Mouse (Mus musculus): ENCODE data around the gene Car11. TPM values are rescaled to one million over a fixed set of nuclear protein-coding genes. Genes with fewer than 3 reads are reported as not detected.

The Car11 gene
- total RNA-seq, 2 experiments from 2014 or later = 184 to 211 TPM

DNA sequence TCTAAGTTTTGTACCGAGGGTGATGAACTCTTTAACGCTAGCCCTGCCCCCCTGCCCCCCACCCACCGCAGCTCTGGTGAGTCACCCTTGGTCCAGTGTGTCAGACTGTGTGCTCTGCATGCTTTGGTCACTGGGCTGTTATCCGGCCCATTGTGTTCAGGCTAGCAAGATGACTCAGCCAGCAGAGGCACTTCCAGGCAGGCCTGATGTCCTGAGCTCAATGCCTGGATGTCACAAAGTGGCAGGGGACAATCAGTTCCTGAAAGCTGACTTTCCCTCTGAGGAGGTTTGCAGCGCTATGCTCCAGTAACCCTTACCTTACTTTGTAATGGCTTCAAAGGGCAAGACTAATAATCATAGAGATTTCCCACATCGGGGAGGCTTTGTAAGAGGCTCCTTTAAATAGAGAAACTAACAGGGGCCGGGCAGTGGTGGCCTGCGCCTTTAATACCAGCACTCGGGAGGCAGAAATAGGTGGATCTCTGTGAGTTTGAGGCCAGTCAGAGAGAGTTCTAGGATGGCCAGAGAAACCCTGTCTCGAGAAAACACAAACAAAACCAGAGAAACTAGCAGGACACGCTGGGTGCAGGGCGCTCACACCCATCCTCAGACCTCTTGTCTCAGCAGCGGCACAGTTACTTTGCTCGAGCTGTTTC lies 19.5 kb upstream of the Car11 start:
- DNase-seq (ENCODE audit: low spot score in 2 of 2) = no peak
- Histone ChIP-seq H3K4me3 (no peak overlapping the region), H3K27ac (peak overlapping the region; percentile 73)
- no peak for TF ChIP-seq CTCF (conservative IDR thresholded peaks at IDR 0.05)

DNA sequence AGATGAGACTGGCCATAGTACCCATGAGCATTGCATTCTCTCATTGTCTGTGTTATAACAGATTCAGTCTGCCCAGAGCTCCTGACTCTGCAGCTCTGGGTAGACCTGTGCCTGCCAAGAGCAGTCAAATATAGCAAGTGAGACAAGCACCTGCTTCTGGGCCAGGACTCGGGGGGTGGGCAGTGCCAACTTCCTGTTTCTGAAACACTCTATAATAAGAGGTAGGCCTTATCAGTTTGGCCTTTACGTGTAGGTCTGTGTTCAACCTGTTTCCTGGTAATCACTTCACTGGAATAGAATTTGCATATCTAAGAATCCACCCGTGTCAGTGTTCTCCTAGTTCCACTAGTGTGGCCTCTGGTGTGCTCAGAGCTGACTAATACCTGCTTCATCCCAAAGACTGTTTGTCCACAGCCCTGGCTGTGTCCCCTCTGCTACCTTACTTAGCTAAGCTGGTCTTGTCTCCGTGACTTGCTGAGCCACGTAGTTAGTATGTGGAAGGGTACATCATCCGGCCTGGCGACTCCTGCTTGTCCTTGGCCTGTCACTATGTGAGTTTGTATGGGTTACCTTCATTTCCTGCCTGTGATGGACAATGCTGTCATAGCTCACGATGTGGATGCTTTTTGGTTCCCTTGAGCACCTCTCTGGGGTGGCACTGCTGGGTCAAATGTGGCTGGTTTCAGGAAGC lies 18.5 kb upstream of the Car11 start:
- no peak for TF ChIP-seq CTCF (conservative IDR thresholded peaks at IDR 0.05)
- H3K27ac ChIP-seq = peak overlapping the region; percentile 73; the same call in 1 of the 2 replicates
- no peak for DNase-seq (ENCODE audit: low spot score in 2 of 2)
- H3K4me3 ChIP-seq = no peak overlapping the region

DNA sequence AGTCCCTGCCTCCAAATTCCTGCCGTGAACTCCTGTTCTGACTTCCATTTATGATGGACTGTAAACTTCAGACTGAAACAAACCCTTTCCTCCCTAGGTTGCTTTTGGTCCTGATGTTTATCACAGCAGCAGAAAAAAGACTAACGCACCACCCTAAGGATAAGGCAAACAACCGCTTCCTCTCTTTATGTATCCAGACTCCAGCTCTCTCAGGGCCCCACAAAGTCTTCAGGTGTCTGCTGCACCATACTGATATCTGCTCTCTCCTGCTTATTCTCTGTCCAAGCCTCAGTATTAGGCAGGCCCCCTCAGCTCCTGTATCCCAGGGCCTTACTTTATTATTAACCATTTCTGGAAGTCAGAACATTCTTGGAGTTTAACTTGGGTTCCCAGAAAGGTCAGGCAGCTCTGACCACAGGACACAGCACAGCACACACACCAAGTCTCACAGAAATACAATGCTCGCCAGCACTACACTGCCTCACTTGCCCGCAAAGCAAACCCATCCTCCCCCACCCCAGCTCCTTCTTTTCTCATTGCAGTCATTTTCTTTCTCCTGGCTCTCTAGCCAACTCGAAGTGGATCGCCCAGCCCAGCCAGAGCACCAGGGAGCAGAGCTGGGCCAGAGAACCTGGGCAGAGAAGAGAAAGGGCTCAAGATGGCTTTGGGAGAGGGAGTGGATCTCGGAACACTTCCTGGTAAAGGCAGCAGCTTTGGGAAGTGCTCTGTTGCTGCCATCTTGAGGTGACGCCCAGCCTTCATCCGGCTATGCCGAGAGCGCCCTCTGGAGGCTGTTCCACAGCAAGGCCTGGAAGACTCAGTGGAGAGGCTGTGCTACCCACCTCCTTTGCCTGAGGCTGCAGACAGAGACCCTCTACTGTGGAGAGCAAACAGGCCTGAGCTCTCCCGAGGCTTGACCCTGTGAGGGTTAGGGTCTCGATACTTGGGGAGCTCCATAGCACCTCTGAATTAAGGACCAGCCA lies 17.2 kb upstream of the Car11 start:
- H3K4me3 ChIP-seq = peak overlapping the region; percentile 29; the same call in 1 of the 2 replicates
- DNase-seq (ENCODE audit: low spot score in 2 of 2) = peak; percentile 86 to 90
- peak overlapping the region; percentile 84 for H3K27ac ChIP-seq
- TF ChIP-seq CTCF (conservative IDR thresholded peaks at IDR 0.05) = peak; percentile 98; the same call in 1 of the 2 replicates

DNA sequence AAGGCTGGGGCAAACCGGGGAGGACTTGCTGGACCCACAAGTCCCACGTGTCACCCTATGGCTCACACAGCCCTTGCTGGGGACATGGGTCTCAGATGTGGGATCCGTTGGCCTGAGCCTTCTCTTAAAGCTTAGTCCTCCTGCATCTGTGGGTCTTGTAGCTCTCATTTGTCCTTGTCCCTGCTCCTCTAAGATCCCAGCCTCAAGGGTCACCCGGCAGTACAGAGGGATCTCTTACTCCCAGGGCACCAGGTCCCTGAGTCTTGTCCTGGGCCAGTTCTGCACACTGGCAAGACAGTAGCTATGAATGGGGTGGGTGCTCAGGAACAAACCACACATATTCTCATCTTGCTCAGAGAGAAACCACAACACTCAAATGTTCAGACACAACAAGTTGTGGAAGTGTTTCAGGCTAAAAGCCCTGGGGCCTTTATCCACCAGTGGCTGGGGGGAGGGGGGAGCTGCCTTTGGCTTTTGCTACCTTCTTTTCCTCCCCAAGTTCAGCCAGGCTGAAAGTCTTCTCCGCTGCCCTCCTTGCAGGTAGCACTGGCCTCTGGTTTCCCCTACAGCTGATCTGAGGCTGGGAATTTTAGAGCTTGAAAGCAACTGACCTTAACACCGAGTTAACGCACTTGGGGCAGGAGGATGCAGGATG lies 16.1 kb upstream of the Car11 start, which contains the start of gene Ntn5:
Gene Ntn5, plus strand, starts transcription at position 627 of the 655 bp plus-strand sequence.
- Histone ChIP-seq H3K27ac (peak within 1 kb of the TSS; percentile 84), H3K4me3 (peak within 1 kb of the TSS; percentile 1; the same call in 1 of the 2 replicates)
- TF ChIP-seq CTCF (conservative IDR thresholded peaks at IDR 0.05) = no peak
- no peak for DNase-seq (ENCODE audit: low spot score in 2 of 2)

DNA sequence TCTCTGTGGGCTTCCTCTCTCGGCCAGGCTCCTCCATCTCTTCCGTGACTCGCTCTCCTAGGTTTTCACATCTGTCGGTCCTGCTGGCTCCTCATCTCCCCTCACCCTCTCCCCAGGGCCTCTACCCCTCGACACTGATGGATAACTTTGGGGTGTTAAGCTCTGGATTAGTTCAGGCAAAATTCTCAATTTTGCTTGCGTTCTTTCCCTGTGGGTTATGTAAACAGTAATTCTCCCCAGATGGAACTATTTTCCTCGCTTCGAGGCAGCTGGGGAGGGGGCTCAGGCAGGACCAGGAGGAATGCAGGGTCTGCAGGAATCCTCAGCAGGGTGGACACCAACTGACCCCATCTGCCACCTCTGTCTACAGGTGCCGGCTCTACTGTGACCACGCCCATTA lies 13.8 kb upstream of the Car11 start:
- no peak for TF ChIP-seq CTCF (conservative IDR thresholded peaks at IDR 0.05)
- no peak for DNase-seq (ENCODE audit: low spot score in 2 of 2)
- H3K27ac ChIP-seq = peak overlapping the region; percentile 46; the same call in 1 of the 2 replicates
- no peak overlapping the region for H3K4me3 ChIP-seq

DNA sequence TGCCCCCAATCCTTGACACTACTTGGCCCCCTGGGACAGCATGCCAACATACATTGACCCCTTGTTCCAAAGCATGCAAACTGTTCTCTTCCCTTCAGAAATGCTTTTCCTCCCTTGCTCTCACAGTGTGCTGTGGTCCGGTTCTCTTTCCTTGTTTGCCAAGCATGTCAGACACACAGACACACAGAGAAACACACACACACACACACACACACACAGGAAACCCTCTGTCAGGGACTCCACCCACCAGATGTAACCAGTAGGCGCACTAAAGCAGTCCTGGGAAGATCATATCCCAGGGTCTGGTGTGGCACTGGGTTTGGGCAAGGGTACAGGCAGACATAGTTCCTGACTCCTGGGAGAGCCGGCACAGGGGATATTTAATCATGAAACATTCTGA lies 12.8 kb upstream of the Car11 start:
- TF ChIP-seq CTCF (conservative IDR thresholded peaks at IDR 0.05) = no peak
- no peak for DNase-seq (ENCODE audit: low spot score in 2 of 2)
- no peak overlapping the region for H3K27ac ChIP-seq
- H3K4me3 ChIP-seq = no peak overlapping the region

DNA sequence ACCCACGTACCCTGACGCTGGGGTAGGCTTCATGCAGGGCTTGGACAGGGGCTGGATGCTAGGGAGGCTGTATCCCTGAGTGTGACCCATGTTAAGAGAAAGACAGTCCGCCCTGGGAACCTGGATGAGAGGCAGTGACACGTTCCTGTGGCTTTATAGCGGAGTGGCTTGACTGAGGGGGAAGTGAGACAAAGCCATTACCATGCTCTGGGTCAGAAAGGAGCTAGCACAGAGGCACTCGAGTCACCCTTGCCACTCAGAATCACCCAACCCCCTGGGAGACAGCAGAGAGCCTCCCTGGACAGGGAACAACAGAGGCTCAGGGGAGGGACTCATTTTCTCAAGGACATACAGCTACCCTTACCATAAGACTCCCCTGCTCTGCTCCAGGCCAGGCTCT lies 10.5 kb upstream of the Car11 start:
- no peak for TF ChIP-seq CTCF (conservative IDR thresholded peaks at IDR 0.05)
- DNase-seq (ENCODE audit: low spot score in 2 of 2) = no peak
- no peak overlapping the region for H3K4me3 ChIP-seq
- H3K27ac ChIP-seq = no peak overlapping the region

DNA sequence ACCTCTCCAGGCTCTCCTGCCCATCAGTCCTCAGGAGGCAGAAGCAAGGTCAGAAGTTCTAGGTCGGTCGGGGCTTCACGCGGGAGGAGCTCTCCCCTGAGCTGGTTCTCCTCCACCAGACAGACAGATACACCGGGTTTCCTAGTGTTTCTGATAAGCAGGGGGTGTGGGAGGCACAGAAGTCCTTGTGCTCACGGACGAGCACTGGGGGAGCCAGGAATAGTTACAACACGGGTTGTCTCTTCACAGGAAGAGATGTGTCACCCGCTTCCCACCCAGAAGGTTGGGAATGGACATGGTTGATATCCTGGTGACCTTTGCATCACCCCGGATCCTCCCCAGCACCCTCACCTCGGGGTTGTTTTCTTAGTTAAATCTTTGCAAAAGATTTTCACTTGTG lies 9.8 kb upstream of the Car11 start:
- DNase-seq (ENCODE audit: low spot score in 2 of 2) = no peak
- Histone ChIP-seq H3K4me3 (no peak overlapping the region), H3K27ac (no peak overlapping the region)
- no peak for TF ChIP-seq CTCF (conservative IDR thresholded peaks at IDR 0.05)

DNA sequence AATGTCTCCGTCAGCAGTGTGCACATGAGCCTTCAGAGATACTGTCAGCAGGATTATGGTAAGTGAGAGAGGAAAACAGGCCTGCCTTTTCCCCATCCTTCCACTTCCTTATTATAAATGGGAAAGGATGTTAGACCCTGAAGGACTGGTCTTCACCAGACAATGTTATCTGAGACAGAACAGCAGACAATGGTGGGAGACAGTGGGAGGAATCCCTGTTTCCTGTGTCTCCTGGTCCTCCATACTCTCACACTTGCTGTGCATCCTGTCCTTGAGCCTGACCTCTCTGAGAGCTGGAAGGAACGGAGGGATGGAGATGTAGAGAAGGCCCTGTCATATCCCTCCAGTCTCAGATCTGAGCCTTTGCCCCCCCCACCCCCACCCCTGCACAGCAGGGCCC lies 7.3 kb upstream of the Car11 start:
- H3K27ac ChIP-seq = no peak overlapping the region
- no peak for TF ChIP-seq CTCF (conservative IDR thresholded peaks at IDR 0.05)

DNA sequence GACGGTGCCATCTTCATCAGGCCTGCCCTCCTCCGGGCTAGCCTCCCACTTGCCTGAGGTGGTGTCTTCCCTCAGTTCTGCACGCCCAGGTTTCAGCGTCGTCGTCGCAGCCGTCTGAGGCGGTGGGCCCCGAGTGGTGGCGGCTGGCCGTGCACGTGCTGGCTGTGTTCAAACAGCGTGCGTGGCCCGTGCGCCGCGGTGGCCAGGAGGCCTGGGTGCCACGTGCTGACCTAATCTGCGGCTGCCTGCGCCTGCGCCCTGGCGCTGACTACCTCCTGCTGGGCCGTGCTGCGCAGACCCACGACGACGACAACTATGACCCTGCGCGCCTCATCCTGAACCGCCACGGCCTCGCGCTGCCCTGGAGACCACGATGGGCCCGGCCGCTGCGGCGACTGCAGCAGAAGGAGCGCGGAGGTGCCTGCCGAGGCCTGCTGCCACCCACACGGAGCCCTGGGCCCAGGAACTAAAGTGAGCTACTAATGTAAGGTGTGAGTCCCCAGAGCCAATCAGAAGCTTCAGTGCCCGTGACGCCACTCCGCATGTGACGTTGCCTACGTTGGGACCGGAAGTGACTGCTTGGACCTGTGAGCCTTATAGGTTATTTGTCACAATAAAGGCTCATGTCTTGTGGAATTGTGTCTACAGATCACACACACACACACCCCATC lies 5.6 kb upstream of the Car11 start, which contains the start of gene Sec1:
Gene Sec1, minus strand, starts transcription at position 482 of the 671 bp plus-strand sequence.
- TF ChIP-seq CTCF (conservative IDR thresholded peaks at IDR 0.05) = no peak
- H3K27ac ChIP-seq = no peak within 1 kb of the TSS
- no peak within 1 kb of the TSS for H3K4me3 ChIP-seq
- no peak for DNase-seq (ENCODE audit: low spot score in 2 of 2)

More for the DNA sequence above, 7.3 kb upstream of the Car11 start:
- H3K4me3 ChIP-seq = no peak overlapping the region
- no peak for DNase-seq (ENCODE audit: low spot score in 2 of 2)

DNA sequence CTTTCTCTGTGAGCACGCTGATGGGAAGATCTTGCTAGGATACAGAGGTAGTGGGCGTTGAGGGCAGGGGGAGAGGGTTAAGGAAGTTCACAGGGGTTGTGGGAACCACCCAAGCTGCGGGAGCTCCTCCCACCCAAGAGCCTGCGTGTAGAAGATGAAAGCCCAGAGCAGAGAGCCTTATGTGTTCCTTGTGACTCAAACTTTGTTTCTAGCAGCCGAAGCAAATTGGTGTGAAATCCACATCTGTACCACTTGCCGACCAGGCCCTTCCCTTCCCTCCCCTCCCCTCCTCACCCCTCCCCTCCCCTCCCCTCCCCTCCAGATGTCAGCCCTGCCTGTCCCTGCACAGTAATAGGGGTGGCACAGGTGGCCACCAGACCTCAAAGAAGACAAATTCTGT lies 4.5 kb upstream of the Car11 start:
- Histone ChIP-seq H3K27ac (no peak overlapping the region), H3K4me3 (no peak overlapping the region)
- DNase-seq (ENCODE audit: low spot score in 2 of 2) = no peak
- no peak for TF ChIP-seq CTCF (conservative IDR thresholded peaks at IDR 0.05)

DNA sequence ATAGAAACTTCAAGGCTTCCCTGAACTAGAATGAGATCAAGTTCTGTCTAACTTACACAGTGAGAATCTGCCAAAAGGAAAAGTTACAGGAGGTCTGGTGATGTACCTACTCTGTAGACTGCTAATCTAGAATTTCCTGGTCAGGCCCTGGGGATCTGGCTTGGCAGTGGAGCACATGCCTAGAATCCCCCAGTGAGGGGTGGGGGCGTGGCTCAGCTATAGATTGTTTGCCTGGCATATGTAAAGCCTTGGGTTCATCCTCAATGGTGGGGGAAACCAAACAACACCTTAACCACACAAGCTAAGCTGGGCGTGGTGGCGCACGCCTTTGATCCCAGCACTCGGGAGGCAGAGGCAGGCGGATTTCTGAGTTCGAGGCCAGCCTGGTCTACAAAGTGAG lies 1.7 kb upstream of the Car11 start:
- no peak overlapping the region for H3K4me3 ChIP-seq
- DNase-seq (ENCODE audit: low spot score in 2 of 2) = no peak
- H3K27ac ChIP-seq = no peak overlapping the region
- no peak for TF ChIP-seq CTCF (conservative IDR thresholded peaks at IDR 0.05)
